Mouse (Mus musculus) lung, embryonic 14.5 days (tissue): ENCODE data around the gene Col17a1. TPM values are rescaled to one million over a fixed set of nuclear protein-coding genes. Genes with fewer than 3 reads are reported as not detected.

Experiments used
- ATAC-seq: fragments of 200-750 bp; cut with Nextera tagmentation; 2 replicates; pipeline ENCODE4 v1.8.0; 2017; ENCODE audit warnings: mild to moderate bottlenecking, moderate TSS enrichment, moderate library complexity; ENCODE audit not compliant: insufficient read depth
- DNase-seq: peaks from one replicate; pipeline ENCODE4 v3.0.0-alpha.2; 2015
- H3K27ac ChIP-seq: fragments of 300-500 bp; sonication (generic); 2 replicates; pipeline ENCODE4 v1.5.1; 2014; ENCODE audit warnings: low read depth, mild to moderate bottlenecking, moderate library complexity
- H3K27me3 ChIP-seq: fragments of 300-500 bp; sonication (generic); 2 replicates; pipeline ENCODE4 v1.6.1; 2014; ENCODE audit warnings: low read length, control low read depth; ENCODE audit not compliant: insufficient read depth
- H3K36me3 ChIP-seq: fragments of 300-500 bp; sonication (generic); 2 replicates; pipeline ENCODE4 v1.6.1; 2014; ENCODE audit warnings: control low read depth; ENCODE audit not compliant: insufficient read depth
- H3K4me1 ChIP-seq: fragments of 300-500 bp; sonication (generic); 2 replicates; pipeline ENCODE4 v1.6.1; 2014; ENCODE audit warnings: antibody characterized with exemption, control low read depth; ENCODE audit not compliant: insufficient read depth
- H3K4me2 ChIP-seq: fragments of 300-500 bp; sonication (generic); 2 replicates; pipeline ENCODE4 v1.6.1; 2014; ENCODE audit warnings: mild to moderate bottlenecking
- H3K4me3 ChIP-seq: fragments of 300-500 bp; sonication (generic); 2 replicates; pipeline ENCODE4 v1.5.1; 2014; ENCODE audit warnings: low read depth, low read length
- H3K9ac ChIP-seq: fragments of 300-500 bp; sonication (generic); 2 replicates; pipeline ENCODE4 v1.6.1; 2014
- H3K9me3 ChIP-seq: fragments of 300-500 bp; sonication (generic); 2 replicates; pipeline ENCODE4 v1.6.1; 2016; ENCODE audit warnings: low read depth, low read length, control low read depth
- CTCF ChIP-seq: IDR thresholded peaks from 2 replicates; pipeline ENCODE4 v1.5.1; 2016; ENCODE audit warnings: antibody characterized with exemption, low read depth
- whole genome bisulfite sequencing: fragments of 180-500 bp; shearing (Covaris S2); extraction: QIAGEN DNeasy Blood & Tissue Kit; methylation state at CpG from one replicate; pipeline ENCODE4 v1.1.7; 2014; 5-methylcytosine and 5-hydroxymethylcytosine counted together
- polyA plus RNA-seq: library from polyadenylated mRNA; unstranded; fragments of >200 nt; fragmentation: Nextera tagmentation; extraction: Ambion mirVana; gene quantifications from 2 replicates; pipeline ENCODE4 v1.2.1, GENCODE M21; 2014

The Col17a1 gene
- polyA plus RNA-seq, 1 experiment from 2014 or later: 1.8 TPM

- TF ChIP-seq CTCF: no peak
- ATAC-seq (no peak), DNase-seq (no peak)
- Histone ChIP-seq H3K4me1 (no peaks in the 10 kb centered on the region), H3K9me3 (no peaks in the 10 kb centered on the region), H3K4me3 (no peak overlapping the region), H3K27ac (no peak overlapping the region), H3K9ac (no peak overlapping the region), H3K27me3 (no peaks in the 10 kb centered on the region), H3K4me2 (no peak overlapping the region), H3K36me3 (peaks cover 15% of the 10 kb centered on the region; the same call in 1 of the 2 replicates)
- WGBS: 79% methylated on average over 5 of the region's 5 CpGs
Measured at GRCm38 (mm10) chr19:47651160-47651480, 40.8 kb downstream of the Col17a1 start.

- TF ChIP-seq CTCF: no peak
- H3K4me3 ChIP-seq: no peak overlapping the region
- H3K27me3 ChIP-seq: no peaks in the 10 kb centered on the region
- no peak overlapping the region for H3K9ac ChIP-seq
- no peaks in the 10 kb centered on the region for H3K9me3 ChIP-seq
- no peak for DNase-seq
- H3K4me2 ChIP-seq: no peak overlapping the region
- 81% methylated on average over 16 of the region's 16 CpGs for WGBS
- ATAC-seq: no peak
- peaks cover 18% of the 10 kb centered on the region; the same call in 1 of the 2 replicates for H3K36me3 ChIP-seq
- no peaks in the 10 kb centered on the region for H3K4me1 ChIP-seq
- H3K27ac ChIP-seq: no peak overlapping the region
Measured at GRCm38 (mm10) chr19:47650366-47651159, 41.3 kb downstream of the Col17a1 start.

- WGBS: 91% methylated on average over 6 of the region's 6 CpGs
- ATAC-seq: no peak
- no peak overlapping the region for H3K9ac ChIP-seq
- H3K4me1 ChIP-seq: no peaks in the 10 kb centered on the region
- H3K27ac ChIP-seq: no peak overlapping the region
- no peak for TF ChIP-seq CTCF
- H3K36me3 ChIP-seq: peaks cover 22% of the 10 kb centered on the region; the same call in 1 of the 2 replicates
- no peak for DNase-seq
- H3K9me3 ChIP-seq: no peaks in the 10 kb centered on the region
- no peak overlapping the region for H3K4me2 ChIP-seq
- no peak overlapping the region for H3K4me3 ChIP-seq
- no peaks in the 10 kb centered on the region for H3K27me3 ChIP-seq
Measured at GRCm38 (mm10) chr19:47649071-47649470, 42.8 kb downstream of the Col17a1 start.

GRCm38 (mm10) chr19:47646508-47647120 is 45.3 kb downstream of the Col17a1 start:
- Histone ChIP-seq H3K9ac (no peak overlapping the region), H3K36me3 (peaks cover 31% of the 10 kb centered on the region), H3K27ac (no peak overlapping the region), H3K27me3 (no peaks in the 10 kb centered on the region), H3K4me3 (no peak overlapping the region), H3K4me1 (no peaks in the 10 kb centered on the region), H3K9me3 (no peaks in the 10 kb centered on the region), H3K4me2 (no peak overlapping the region)
- TF ChIP-seq CTCF: no peak
- DNase-seq (peak; percentile 57), ATAC-seq (no peak; the same call in 1 of the 2 replicates)
- 66% methylated on average over 6 of the region's 6 CpGs for WGBS

GRCm38 (mm10) chr19:47645583-47645982 is 46.3 kb downstream of the Col17a1 start:
- 65% methylated on average over 6 of the region's 6 CpGs for WGBS

GRCm38 (mm10) chr19:47643910-47644309 is 48.0 kb downstream of the Col17a1 start:
- no peak for ATAC-seq
- no peak overlapping the region for H3K27ac ChIP-seq
- H3K27me3 ChIP-seq: no peaks in the 10 kb centered on the region
- no peak overlapping the region for H3K9ac ChIP-seq
- H3K4me1 ChIP-seq: no peaks in the 10 kb centered on the region
- H3K4me2 ChIP-seq: no peak overlapping the region
- peaks cover 56% of the 10 kb centered on the region for H3K36me3 ChIP-seq
- no peak for DNase-seq
- no peak overlapping the region for H3K4me3 ChIP-seq
- 38% methylated on average over 2 of the region's 2 CpGs for WGBS
- no peaks in the 10 kb centered on the region for H3K9me3 ChIP-seq
- no peak for TF ChIP-seq CTCF

More at GRCm38 (mm10) chr19:47645583-47645982, 46.3 kb downstream of the Col17a1 start:
- Histone ChIP-seq H3K4me1 (no peaks in the 10 kb centered on the region), H3K9ac (no peak overlapping the region), H3K4me3 (no peak overlapping the region), H3K36me3 (peaks cover 41% of the 10 kb centered on the region), H3K27me3 (no peaks in the 10 kb centered on the region), H3K4me2 (no peak overlapping the region), H3K9me3 (no peaks in the 10 kb centered on the region), H3K27ac (no peak overlapping the region)
- no peak for TF ChIP-seq CTCF
- ATAC-seq (no peak), DNase-seq (no peak)

GRCm38 (mm10) chr19:47635380-47635779 is 56.5 kb downstream of the Col17a1 start:
- 90% methylated on average over 4 of the region's 4 CpGs for WGBS
- no peak overlapping the region for H3K27ac ChIP-seq
- H3K4me2 ChIP-seq: no peak overlapping the region
- H3K36me3 ChIP-seq: peaks cover 47% of the 10 kb centered on the region
- H3K27me3 ChIP-seq: no peaks in the 10 kb centered on the region
- no peaks in the 10 kb centered on the region for H3K9me3 ChIP-seq
- ATAC-seq (no peak), DNase-seq (no peak)
- H3K9ac ChIP-seq: no peak overlapping the region
- no peak for TF ChIP-seq CTCF
- H3K4me3 ChIP-seq: no peak overlapping the region
- H3K4me1 ChIP-seq: no peaks in the 10 kb centered on the region
